Mouse (Mus musculus) megakaryocyte, embryonic 14.5 days (primary cell): ENCODE results near the gene Rtf1. TPM values are rescaled to one million over a fixed set of nuclear protein-coding genes. Genes with fewer than 3 reads are reported as not detected.

Experiments
- H3K27me3 ChIP-seq: replicated peaks from 2 replicates; pipeline ENCODE3; 2012; ENCODE audit warnings: inconsistent platforms
- H3K36me3 ChIP-seq: replicated peaks from 2 replicates; pipeline ENCODE3; 2012; ENCODE audit warnings: low read length, inconsistent platforms, mixed read lengths
- H3K4me1 ChIP-seq: 2 replicates; pipeline ENCODE4 v1.6.1; 2012; ENCODE audit warnings: inconsistent platforms
- H3K4me3 ChIP-seq: replicated peaks from 2 replicates; pipeline ENCODE3; 2012; ENCODE audit warnings: moderate library complexity, mild to moderate bottlenecking, inconsistent platforms
- H3K9me3 ChIP-seq: 2 replicates; pipeline ENCODE4 v1.6.1; 2012; ENCODE audit warnings: inconsistent platforms
- FLI1 ChIP-seq: IDR thresholded peaks from 2 replicates; pipeline ENCODE4 v1.6.1; 2012; ENCODE audit warnings: low read length, inconsistent platforms, mixed read lengths
- GATA1 ChIP-seq: IDR thresholded peaks from 3 replicates; pipeline ENCODE4 v1.6.1; 2012; ENCODE audit warnings: mixed read lengths, low read length, inconsistent platforms, borderline replicate concordance
- polyA plus RNA-seq: library from polyadenylated mRNA; stranded (reverse); fragments of >175 nt; gene quantifications from 2 replicates; pipeline ENCODE4 v1.2.3, GENCODE M21; 2012; ENCODE audit warnings: low replicate concordance; ENCODE audit not compliant: insufficient read depth

Rtf1 gene
- polyA plus RNA-seq, 1 experiment, result 81.2 TPM

DNA sequence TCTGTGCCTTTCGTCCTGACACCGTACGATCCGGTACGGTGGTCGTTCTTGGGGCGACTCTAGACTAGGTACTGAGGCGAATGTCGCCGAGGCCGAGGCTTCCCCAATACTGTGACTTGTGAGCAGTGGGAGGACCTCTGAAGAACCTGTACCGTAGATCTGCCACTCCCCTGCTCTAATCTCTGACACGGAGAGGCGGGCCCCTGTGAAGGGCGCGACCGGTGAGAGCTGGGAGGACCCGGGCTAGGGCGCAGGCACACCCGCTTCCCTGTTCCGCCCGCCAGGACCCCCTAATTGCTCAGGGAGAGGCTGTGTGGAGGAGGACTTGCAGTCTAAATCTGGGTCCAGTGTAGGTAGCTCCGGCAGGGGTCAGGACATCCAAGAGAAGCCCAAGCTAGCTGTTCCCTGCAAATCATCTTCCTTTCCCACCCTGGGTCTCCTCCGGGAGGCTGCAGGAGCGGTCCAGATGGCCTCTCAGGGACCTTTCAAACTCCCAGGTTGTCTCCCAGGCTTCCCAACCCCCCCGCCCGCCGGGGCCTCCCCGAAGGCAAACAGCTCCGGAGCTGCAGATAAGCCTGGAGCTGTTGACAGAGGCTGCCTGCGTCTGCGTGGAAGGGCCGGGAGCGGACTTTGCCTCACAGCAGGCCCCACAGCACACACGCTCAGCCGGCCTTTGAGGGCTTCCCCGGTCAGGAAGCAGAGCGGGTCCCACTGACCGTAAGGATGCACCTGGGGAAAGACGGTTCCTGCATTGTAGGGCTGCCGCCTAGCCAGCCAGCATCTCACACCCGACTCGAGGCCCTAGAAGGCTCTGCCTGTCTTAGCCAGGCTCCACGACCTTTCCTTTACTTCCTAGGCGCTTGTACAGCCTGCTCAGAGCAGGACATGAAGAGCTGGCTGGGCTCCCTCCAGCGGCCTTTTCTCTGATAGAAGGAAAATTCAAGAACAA is 69.6 kb downstream of the Rtf1 start:
- H3K27me3 ChIP-seq, result peaks cover 52% of the 10 kb centered on the region
- H3K4me1 ChIP-seq, result peaks cover 48% of the 10 kb centered on the region
- H3K36me3 ChIP-seq, result no peaks in the 10 kb centered on the region
- no peaks in the 10 kb centered on the region for H3K9me3 ChIP-seq
- peak overlapping the region; percentile 73 for H3K4me3 ChIP-seq
- TF ChIP-seq GATA1, result no peak
- TF ChIP-seq FLI1, result no peak

DNA sequence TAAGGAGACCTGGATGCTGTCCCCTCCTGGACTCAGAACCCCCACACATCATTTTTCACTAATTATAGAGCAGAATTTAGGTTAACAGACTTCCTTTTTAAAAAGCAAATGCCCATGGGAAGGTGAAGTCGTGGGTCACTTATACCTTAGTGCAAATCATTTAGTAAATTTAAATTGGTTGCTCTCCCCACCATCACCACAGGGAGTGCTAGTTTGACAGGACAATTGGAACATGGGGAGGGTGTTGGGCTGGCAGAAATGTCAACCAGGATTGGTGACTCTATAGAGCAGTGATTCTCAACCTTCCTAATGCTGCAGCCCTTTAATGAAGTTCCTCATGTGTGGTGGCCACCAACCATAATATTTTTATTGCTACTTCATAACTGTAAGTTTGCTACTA is 70.4 kb downstream of the Rtf1 start:
- peaks cover 42% of the 10 kb centered on the region for H3K4me1 ChIP-seq
- H3K4me3 ChIP-seq, result no peak overlapping the region
- no peaks in the 10 kb centered on the region for H3K36me3 ChIP-seq
- no peaks in the 10 kb centered on the region for H3K9me3 ChIP-seq
- no peak for TF ChIP-seq GATA1
- TF ChIP-seq FLI1, result no peak
- peaks cover 60% of the 10 kb centered on the region for H3K27me3 ChIP-seq

DNA sequence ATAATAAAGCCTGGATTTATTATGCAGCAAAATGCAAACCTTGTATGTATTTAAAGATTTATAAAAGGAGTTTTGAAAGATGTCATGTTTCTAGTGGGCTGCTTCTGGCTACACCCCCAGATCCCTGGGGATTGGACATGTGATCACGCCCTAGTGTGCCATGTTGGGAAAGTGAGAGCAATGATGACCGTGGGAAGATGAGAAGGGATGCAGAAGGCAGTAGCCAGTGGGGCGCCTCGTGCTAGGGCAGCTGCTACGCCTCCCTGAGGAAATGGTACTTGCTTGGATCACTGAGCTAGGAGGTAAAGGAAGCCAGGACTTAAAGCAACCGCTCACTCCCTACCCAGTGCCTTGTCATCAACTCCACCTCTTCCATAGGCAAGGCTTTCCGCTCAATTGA is 72.7 kb downstream of the Rtf1 start:
- no peak for TF ChIP-seq GATA1
- no peak for TF ChIP-seq FLI1
- Histone ChIP-seq H3K27me3 (peaks cover 78% of the 10 kb centered on the region), H3K9me3 (no peaks in the 10 kb centered on the region), H3K4me3 (no peak overlapping the region), H3K36me3 (no peaks in the 10 kb centered on the region), H3K4me1 (peaks cover 24% of the 10 kb centered on the region)

DNA sequence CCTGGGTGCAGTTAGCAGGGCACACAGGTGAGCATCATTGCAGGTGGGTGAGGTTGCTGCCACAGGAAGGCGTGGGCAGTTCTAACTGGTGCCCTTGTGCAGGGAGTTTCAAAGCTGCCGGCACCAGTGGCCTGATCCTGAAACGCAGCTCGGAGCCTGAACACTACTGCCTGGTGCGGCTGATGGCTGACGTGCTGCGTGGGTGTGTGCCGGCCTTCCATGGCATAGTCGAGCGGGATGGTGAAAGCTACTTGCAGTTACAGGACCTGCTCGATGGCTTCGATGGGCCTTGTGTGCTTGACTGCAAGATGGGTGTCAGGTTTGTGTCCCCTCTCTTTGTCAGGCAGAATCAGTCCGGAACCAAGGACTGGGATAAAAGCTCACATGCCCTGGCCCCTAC is 74.4 kb downstream of the Rtf1 start:
- Histone ChIP-seq H3K9me3 (no peaks in the 10 kb centered on the region), H3K27me3 (peaks cover 78% of the 10 kb centered on the region), H3K4me3 (peak overlapping the region; percentile 24), H3K36me3 (no peaks in the 10 kb centered on the region), H3K4me1 (peaks cover 9% of the 10 kb centered on the region)
- TF ChIP-seq FLI1 (no peak), GATA1 (no peak)

DNA sequence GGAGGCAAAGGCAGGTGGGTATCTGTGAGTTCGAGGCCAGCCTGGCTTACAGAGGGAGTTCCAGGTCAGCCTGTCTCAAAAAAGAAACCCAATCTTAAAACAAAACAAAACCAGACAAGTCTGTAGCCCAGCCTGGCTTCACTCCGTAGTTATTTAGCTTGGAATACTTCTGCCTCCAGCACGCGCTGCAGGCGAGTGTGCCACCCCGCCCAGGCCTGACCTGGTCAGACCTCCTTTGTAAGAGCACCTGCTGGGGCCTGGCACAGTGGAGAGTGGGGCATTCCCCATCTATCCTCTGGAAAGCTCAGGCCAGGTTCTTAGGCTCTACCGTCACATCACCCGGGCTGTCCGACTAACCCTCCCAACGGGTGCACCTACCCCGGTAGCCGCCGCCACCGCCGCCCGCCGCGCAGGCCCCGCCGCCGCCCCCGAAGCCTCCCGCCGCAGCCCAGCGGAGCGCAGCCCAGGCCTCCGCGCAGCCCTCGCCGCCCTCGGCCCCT is 82.8 kb downstream of the Rtf1 start:
- peaks cover 4% of the 10 kb centered on the region for H3K36me3 ChIP-seq
- TF ChIP-seq FLI1 (no peak), GATA1 (no peak)
- H3K27me3 ChIP-seq, result peaks cover 82% of the 10 kb centered on the region
- H3K4me1 ChIP-seq, result peaks cover 35% of the 10 kb centered on the region
- H3K4me3 ChIP-seq, result peak overlapping the region; percentile 93
- no peaks in the 10 kb centered on the region for H3K9me3 ChIP-seq

DNA sequence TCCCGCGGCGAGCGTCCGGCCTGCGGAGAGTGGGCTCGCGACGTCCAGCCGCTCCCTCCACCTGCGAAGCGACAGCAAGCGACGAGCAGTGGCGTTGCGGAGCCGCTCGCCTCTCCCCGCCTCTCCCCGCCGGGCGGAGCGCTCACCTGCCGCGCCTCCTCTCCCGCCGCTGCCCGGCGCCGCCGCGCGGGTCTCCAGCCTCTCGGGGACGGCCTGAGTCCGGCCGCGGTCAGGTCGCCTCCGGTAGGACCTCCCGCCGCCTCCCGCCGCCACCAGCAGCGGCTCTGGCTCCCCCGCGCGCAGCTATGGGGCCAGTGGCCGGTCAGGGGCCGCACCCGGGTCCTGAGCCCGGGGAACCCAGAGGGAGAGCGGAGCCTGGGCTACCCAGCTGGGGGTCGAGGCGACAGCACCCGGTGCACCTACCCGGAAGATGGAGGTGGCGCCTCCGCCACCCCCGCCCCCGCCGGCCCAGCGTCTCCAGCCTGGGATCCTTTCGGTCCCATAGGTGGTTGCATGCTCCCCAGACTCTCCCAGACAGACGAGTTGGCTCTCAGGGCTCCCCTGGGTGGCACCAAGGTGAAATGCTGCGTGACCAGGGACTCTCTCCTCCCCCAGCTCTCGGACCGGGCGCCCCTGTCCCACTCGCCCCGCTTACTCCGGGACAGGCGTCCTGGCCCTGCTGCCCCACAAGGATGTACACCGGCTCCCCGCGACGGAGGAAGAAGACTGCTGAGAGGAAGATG is 83.4 kb downstream of the Rtf1 start:
- H3K36me3 ChIP-seq, result peaks cover 4% of the 10 kb centered on the region
- H3K4me1 ChIP-seq, result peaks cover 35% of the 10 kb centered on the region
- TF ChIP-seq FLI1 (no peak), GATA1 (no peak)
- H3K27me3 ChIP-seq, result peaks cover 76% of the 10 kb centered on the region
- H3K4me3 ChIP-seq, result peak overlapping the region; percentile 93
- H3K9me3 ChIP-seq, result no peaks in the 10 kb centered on the region

DNA sequence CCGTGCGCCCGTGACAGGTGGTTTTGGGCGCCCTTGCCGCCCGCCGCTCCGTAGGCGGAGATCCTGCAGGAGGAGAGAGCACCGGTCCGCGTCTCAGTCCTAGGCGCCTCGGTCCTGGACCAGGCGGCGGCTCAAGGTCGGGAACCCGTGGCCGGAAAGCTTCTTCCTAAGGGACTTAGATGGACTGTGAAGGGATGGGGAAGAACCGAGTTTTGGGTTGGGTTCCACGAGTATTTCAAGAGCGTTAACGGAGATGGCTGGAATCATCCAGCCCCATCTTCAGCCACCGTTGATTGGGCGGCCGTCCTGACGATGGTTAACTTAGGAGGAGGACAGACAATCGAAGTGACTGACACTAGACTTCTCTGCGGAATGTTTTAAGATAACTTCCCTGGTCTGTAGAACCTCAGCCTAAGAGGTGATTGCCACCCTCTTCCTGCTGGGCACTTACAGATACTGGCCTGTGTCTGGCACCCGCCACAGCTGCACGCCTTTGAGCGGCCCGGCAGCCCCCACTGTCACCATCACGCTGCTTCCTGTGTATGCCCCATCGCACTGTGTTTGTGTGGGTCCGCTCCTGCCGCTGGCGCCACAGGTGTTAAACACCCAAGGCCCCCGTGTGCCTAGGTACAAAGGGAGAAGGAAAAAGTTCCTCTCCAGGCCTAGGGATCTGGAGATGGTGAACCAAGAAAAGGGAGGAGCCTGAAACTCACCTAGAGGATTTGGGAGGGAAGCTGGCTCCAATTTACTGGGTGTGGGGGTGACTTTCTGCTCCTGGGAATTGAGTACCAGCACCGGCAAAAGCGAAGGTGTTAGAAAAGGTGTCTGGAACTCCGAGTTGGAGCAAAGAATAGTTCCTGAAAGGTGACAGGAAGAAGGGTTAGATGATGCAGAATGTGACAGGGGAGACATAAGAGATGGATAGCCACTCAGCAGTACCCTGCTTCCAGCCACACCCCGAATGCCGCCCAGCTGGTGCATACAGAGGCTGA is 84.3 kb downstream of the Rtf1 start:
- H3K36me3 ChIP-seq, result peaks cover 13% of the 10 kb centered on the region
- TF ChIP-seq GATA1, result no peak
- no peak for TF ChIP-seq FLI1
- H3K9me3 ChIP-seq, result no peaks in the 10 kb centered on the region
- H3K4me1 ChIP-seq, result peaks cover 35% of the 10 kb centered on the region
- H3K4me3 ChIP-seq, result peak overlapping the region; percentile 93
- H3K27me3 ChIP-seq, result peaks cover 67% of the 10 kb centered on the region

DNA sequence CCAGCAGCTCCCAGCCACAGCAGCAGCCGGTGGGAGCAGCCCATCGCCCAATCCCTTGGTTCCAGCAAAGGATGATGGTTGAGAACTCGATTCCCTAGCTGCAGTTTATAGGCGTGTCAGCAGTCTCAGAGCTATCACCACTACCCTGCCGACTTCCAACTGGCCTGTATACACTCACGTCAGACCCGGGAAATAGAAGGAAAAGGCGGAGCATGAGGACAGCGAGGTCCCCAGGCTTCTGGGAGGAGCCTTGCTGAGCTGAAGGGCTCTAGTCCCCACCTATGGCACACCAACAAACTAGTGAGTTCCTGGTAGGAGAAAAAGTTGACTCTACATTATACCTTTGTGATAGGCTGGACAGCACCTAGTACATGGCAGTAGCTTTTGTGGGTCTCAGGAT is 85.4 kb downstream of the Rtf1 start, which contains the start of gene Ltk:
Gene Ltk, minus strand, starts transcription at position 181 of the 400 bp plus-strand sequence.
- TF ChIP-seq FLI1, result no peak
- no peak for TF ChIP-seq GATA1
- H3K9me3 ChIP-seq, result no peaks in the 10 kb centered on the region
- peaks cover 35% of the 10 kb centered on the region for H3K4me1 ChIP-seq
- H3K4me3 ChIP-seq, result peak within 1 kb of the TSS; percentile 93
- H3K27me3 ChIP-seq, result peaks cover 56% of the 10 kb centered on the region
- H3K36me3 ChIP-seq, result peaks cover 21% of the 10 kb centered on the region

DNA sequence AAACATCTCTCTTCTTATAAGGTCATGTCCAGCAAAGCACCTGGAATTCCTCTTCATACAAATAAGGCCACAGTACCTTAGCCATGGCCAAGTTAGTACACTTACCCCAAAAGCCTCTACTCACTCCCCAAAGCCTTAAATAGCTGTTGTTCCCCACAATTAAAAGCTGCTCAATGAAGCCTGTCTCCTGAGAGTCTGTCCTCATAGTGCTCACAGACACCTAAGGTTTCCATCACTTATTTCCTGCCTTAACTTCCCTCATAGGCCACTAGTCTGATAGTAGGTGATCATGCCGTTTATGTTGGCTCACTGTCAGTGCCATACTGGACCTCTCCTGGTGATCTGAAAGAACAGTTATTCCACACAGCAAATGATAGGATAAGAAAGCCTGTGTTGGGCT is 87.4 kb downstream of the Rtf1 start:
- H3K27me3 ChIP-seq, result peaks cover 42% of the 10 kb centered on the region
- H3K4me1 ChIP-seq, result peaks cover 35% of the 10 kb centered on the region
- H3K36me3 ChIP-seq, result peaks cover 30% of the 10 kb centered on the region
- TF ChIP-seq FLI1 (no peak), GATA1 (no peak)
- no peaks in the 10 kb centered on the region for H3K9me3 ChIP-seq
- H3K4me3 ChIP-seq, result no peak overlapping the region
